Mouse (Mus musculus): ENCODE measurements at regions not wholly inside any gene's neighbourhood (a gene's known extent, or its start where the extent isn't known, plus 50 kb on each side); places are given as distances from the start of the nearest gene placed in this dataset.

DNA sequence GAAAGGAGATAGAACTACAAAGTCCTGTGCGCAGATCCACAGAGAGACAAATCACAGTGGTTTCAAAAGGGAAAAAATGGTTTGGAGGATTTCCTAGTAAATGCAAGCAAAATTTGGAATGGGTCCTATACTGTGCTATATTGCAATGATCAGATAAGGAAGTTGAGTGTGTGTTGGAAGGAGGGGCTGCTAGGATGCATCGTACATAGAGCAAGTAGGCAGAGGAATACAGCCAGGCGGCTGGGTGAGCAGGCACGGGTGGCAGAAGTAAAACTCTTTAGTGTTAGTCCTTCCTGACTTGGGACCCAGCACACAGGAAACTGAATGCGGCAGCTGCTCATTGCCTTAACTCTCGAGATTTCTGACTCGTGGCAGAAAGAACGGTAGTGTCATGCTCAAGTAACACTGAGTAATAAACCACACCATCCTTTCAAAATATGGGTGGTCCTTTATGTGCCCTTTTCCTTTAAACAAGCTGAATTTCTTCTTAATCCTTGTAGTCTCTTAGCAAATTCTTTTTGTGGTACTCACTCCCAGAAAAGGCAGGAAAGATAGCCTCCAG is 87.0 kb upstream of the Itprid2 start:
- Histone ChIP-seq H3K36me3 (replicated peaks; ENCODE audit: control insufficient read depth, insufficient read depth, low read depth) (no peaks in the 10 kb centered on the region), H3K4me3 (ENCODE audit: insufficient read depth in 1 of 2, low read depth in 2 of 2, low read length in 2 of 2) (no peak overlapping the region), H3K4me2 (ENCODE audit: low read depth) (no peak overlapping the region), H3K4me1 (replicated peaks; ENCODE audit: control insufficient read depth in 2 of 2, insufficient read depth in 2 of 2, low read length in 1 of 2) (no peaks in the 10 kb centered on the region), H3K9ac (replicated peaks) (no peak overlapping the region), H3K27ac (no peak overlapping the region), H3K27me3 (ENCODE audit: control insufficient read depth, insufficient read depth, low read length) (no peaks in the 10 kb centered on the region), H3K9me3 (ENCODE audit: control insufficient read depth, low read length) (no peaks in the 10 kb centered on the region)
- no peak for ATAC-seq (ENCODE audit: insufficient read depth)
- DNase-seq (ENCODE audit: low read depth in 3 of 3, low spot score in 3 of 3) = no peak
- 35% methylated on average over 8 of the region's 8 CpGs for WGBS (ENCODE audit: insufficient replicate concordance)
- TF ChIP-seq EP300 (IDR thresholded peaks at IDR 0.05; ENCODE audit: low read depth) (no peak), CTCF (IDR thresholded peaks at IDR 0.05; ENCODE audit: low read depth) (no peak)

DNA sequence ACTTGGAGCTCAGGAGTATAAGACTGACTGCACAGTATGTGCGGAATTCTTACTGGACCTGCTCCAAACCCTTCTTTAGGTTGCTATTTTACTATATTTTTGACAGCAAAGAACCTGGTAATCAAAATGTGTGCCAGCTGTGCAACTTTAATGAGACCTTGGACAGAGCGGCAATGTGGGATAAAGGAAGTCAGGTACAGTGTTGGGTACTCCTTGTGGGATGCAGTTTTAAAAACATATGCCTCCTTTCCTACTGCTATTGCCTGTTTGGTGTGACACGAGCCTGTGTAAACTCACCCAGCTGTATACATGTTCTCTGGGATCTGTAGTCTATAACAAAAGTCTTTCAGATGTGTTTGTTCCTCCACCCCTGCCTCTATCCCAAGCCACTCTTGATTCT is 85.4 kb upstream of the Itprid2 start:
- Histone ChIP-seq H3K9ac (replicated peaks) (no peak overlapping the region), H3K36me3 (replicated peaks; ENCODE audit: control insufficient read depth, insufficient read depth, low read depth) (no peaks in the 10 kb centered on the region), H3K4me2 (ENCODE audit: low read depth) (no peak overlapping the region), H3K27ac (no peak overlapping the region), H3K4me3 (ENCODE audit: insufficient read depth in 1 of 2, low read depth in 2 of 2, low read length in 2 of 2) (no peak overlapping the region), H3K4me1 (replicated peaks; ENCODE audit: control insufficient read depth in 2 of 2, insufficient read depth in 2 of 2, low read length in 1 of 2) (no peaks in the 10 kb centered on the region), H3K9me3 (ENCODE audit: control insufficient read depth, low read length) (no peaks in the 10 kb centered on the region), H3K27me3 (ENCODE audit: control insufficient read depth, insufficient read depth, low read length) (no peaks in the 10 kb centered on the region)
- TF ChIP-seq CTCF (IDR thresholded peaks at IDR 0.05; ENCODE audit: low read depth) (no peak), EP300 (IDR thresholded peaks at IDR 0.05; ENCODE audit: low read depth) (no peak)
- DNase-seq (ENCODE audit: low read depth in 3 of 3, low spot score in 3 of 3) (no peak), ATAC-seq (ENCODE audit: insufficient read depth) (no peak)
- 63% methylated on average over 3 of the region's 3 CpGs for WGBS (ENCODE audit: insufficient replicate concordance)

GRCm38 (mm10) chr2:79550432-79550831 is 84.7 kb upstream of the Itprid2 start:
- DNase-seq (ENCODE audit: low read depth in 3 of 3, low spot score in 3 of 3) (no peak), ATAC-seq (ENCODE audit: insufficient read depth) (no peak)
- Histone ChIP-seq H3K36me3 (replicated peaks; ENCODE audit: control insufficient read depth, insufficient read depth, low read depth) (no peaks in the 10 kb centered on the region), H3K4me2 (ENCODE audit: low read depth) (no peak overlapping the region), H3K27me3 (ENCODE audit: control insufficient read depth, insufficient read depth, low read length) (no peaks in the 10 kb centered on the region), H3K27ac (no peak overlapping the region), H3K9me3 (ENCODE audit: control insufficient read depth, low read length) (no peaks in the 10 kb centered on the region), H3K4me1 (replicated peaks; ENCODE audit: control insufficient read depth in 2 of 2, insufficient read depth in 2 of 2, low read length in 1 of 2) (no peaks in the 10 kb centered on the region), H3K4me3 (ENCODE audit: insufficient read depth in 1 of 2, low read depth in 2 of 2, low read length in 2 of 2) (no peak overlapping the region), H3K9ac (replicated peaks) (no peak overlapping the region)
- no peak for TF ChIP-seq EP300 (IDR thresholded peaks at IDR 0.05; ENCODE audit: low read depth)
- no peak for TF ChIP-seq CTCF (IDR thresholded peaks at IDR 0.05; ENCODE audit: low read depth)
- 18% methylated on average over 3 of the region's 3 CpGs for WGBS (ENCODE audit: insufficient replicate concordance)

DNA sequence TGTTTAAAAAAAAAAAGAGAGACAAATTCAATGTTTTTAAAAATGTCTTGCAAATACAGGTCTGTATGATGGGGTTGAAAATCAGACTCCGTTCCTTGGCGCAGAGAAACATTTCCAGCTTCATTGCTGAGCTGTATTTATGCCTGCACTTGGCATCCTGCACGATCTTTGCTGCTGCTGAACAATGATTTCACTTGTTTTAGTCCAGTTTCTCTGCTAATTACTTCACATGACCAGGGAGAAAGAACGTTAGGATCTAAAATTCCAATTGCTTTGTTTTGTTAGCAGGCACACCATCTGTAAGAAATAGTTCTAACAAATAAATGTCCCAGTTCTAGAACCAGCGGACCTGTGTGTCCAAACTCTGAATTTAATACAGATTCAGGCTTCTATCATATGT is 82.7 kb upstream of the Itprid2 start:
- no peak for ATAC-seq (ENCODE audit: insufficient read depth)
- DNase-seq (ENCODE audit: low read depth in 3 of 3, low spot score in 3 of 3) = no peak
- H3K27me3 ChIP-seq (ENCODE audit: control insufficient read depth, insufficient read depth, low read length) = no peaks in the 10 kb centered on the region
- no peak overlapping the region for H3K4me2 ChIP-seq (ENCODE audit: low read depth)
- no peaks in the 10 kb centered on the region for H3K9me3 ChIP-seq (ENCODE audit: control insufficient read depth, low read length)
- H3K4me1 ChIP-seq (replicated peaks; ENCODE audit: control insufficient read depth in 2 of 2, insufficient read depth in 2 of 2, low read length in 1 of 2) = no peaks in the 10 kb centered on the region
- no peaks in the 10 kb centered on the region for H3K36me3 ChIP-seq (replicated peaks; ENCODE audit: control insufficient read depth, insufficient read depth, low read depth)
- TF ChIP-seq EP300 (IDR thresholded peaks at IDR 0.05; ENCODE audit: low read depth) (no peak), CTCF (IDR thresholded peaks at IDR 0.05; ENCODE audit: low read depth) (no peak)
- no peak overlapping the region for H3K4me3 ChIP-seq (ENCODE audit: insufficient read depth in 1 of 2, low read depth in 2 of 2, low read length in 2 of 2)
- no peak overlapping the region for H3K9ac ChIP-seq (replicated peaks)
- H3K27ac ChIP-seq = no peak overlapping the region
- 63% methylated on average over 5 of the region's 5 CpGs for WGBS (ENCODE audit: insufficient replicate concordance)

GRCm38 (mm10) chr2:79555395-79555794 is 79.8 kb upstream of the Itprid2 start:
- Histone ChIP-seq H3K9me3 (ENCODE audit: control insufficient read depth, low read length) (no peaks in the 10 kb centered on the region), H3K27me3 (ENCODE audit: control insufficient read depth, insufficient read depth, low read length) (no peaks in the 10 kb centered on the region), H3K9ac (replicated peaks) (no peak overlapping the region), H3K4me3 (ENCODE audit: insufficient read depth in 1 of 2, low read depth in 2 of 2, low read length in 2 of 2) (no peak overlapping the region), H3K36me3 (replicated peaks; ENCODE audit: control insufficient read depth, insufficient read depth, low read depth) (no peaks in the 10 kb centered on the region), H3K4me2 (ENCODE audit: low read depth) (no peak overlapping the region), H3K27ac (no peak overlapping the region), H3K4me1 (replicated peaks; ENCODE audit: control insufficient read depth in 2 of 2, insufficient read depth in 2 of 2, low read length in 1 of 2) (no peaks in the 10 kb centered on the region)
- 49% methylated on average over 2 of the region's 2 CpGs for WGBS (ENCODE audit: insufficient replicate concordance)
- ATAC-seq (ENCODE audit: insufficient read depth) = no peak
- DNase-seq (ENCODE audit: low read depth in 3 of 3, low spot score in 3 of 3) = no peak
- TF ChIP-seq EP300 (IDR thresholded peaks at IDR 0.05; ENCODE audit: low read depth) (no peak), CTCF (IDR thresholded peaks at IDR 0.05; ENCODE audit: low read depth) (no peak)

Data from liver, embryonic 14.5 days (tissue).